ENCODE assay signal across 9 mouse cellular contexts in the genomic region with DNA sequence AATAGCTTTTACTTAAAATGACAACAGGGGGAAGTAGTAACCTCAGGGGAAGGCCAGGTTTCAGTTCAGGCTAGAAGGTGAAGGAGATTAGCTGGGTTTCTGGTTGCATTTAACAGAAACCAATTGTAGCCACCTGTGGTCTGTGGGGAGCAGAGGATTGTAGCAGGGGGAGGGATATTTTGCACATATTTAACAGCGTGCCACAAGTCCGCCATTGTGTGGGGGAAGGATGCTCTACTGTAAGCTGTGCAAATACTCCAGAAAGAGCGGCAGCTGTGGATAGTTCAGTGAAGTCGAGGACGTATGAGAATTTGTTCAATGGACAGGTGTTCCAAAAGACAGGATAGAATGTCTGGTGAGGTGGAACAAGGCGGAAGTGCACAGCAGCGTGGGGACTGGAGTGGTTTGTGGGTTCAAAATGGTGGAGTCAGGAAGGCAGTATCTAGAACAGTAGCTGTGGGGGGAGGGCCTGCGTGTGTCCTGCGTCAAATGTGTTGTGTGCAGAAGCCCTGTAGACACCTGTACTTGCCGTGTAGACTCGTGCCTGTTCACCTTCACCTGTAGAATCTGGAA. TPM values are rescaled to one million over a fixed set of nuclear protein-coding genes. Genes with fewer than 3 reads are reported as not detected.
A peak's percentile ranks its signal among the peaks of the same experiment; 100 is the strongest.
DNase-seq lines count a peak whose midpoint lies in the region; ATAC-seq lines count a peak whose summit lies in the region.
"Had no signal": no experiment of that assay in that cellular context is flagged by ENCODE, and none has a peak within 500 bp of the region (broad histone marks: within the 10 kb centered on the region; RNA-seq: fewer than 3 reads in every experiment).

No protein-coding gene starts in this region.

- ATAC-seq in common myeloid progenitor, adult 5-6 weeks (replicated peaks; ENCODE audit: low read depth, poor library complexity, severe bottlenecking) = peak; percentile 27; the same call in 1 of the 2 replicates

- DNase-seq in CD4-positive helper T cell, adult 2 months (ENCODE audit: low read depth, low spot score) = peak; percentile 40
- DNase-seq in naive thymus-derived CD4-positive, alpha-beta T cell, adult 2 months (ENCODE audit: low read depth) = peak; percentile 44
- peak; percentile 30 to 66 for DNase-seq in thymus, adult 18-20 months
- no peak for DNase-seq in frontal cortex, postnatal 25 days (ENCODE audit: low spot score in 2 of 2)
- no peak for DNase-seq in adrenal gland, postnatal 14 days
- no peak for DNase-seq in embryo, embryonic 11 days
- DNase-seq in layer of hippocampus, postnatal 10 days (ENCODE audit: low spot score in 2 of 2) = no peak
- DNase-seq: cerebellum, adult 2 months had no signal

RNA-seq across cellular contexts. Expression of gene Med13, which starts 28.4 kb away (rescaled TPM):
- 58.9 and 59.4 TPM in 2 replicates for total RNA-seq in common myeloid progenitor, adult 5-6 weeks (2017)
- 50.0 and 52.0 TPM in 2 replicates for total RNA-seq in adrenal gland, postnatal 14 days (2021)
- 10 to 100 TPM; 55.5 to 60.9 TPM for total RNA-seq in layer of hippocampus, postnatal 10 days (2021)

Comparison
In these comparisons a context has a peak if more than half of its experiments do, and no peak if none do; other contexts are left out.
1. DNase-seq: peak in CD4-positive helper T cell, adult 2 months (single experiment), naive thymus-derived CD4-positive, alpha-beta T cell, adult 2 months (single experiment) and thymus, adult 18-20 months (2 of 2); none in frontal cortex, postnatal 25 days (0 of 2), adrenal gland, postnatal 14 days (single experiment), embryo, embryonic 11 days (single experiment) and layer of hippocampus, postnatal 10 days (0 of 2).